Mouse (Mus musculus) embryonic facial prominence, embryonic 12.5 days (tissue): Measurements from ENCODE around the gene Cfap70. TPM values are rescaled to one million over a fixed set of nuclear protein-coding genes. Genes with fewer than 3 reads are reported as not detected.

ENCODE experiments used
- ATAC-seq: fragments of 200-750 bp; cut with Nextera tagmentation; 2 replicates; pipeline ENCODE4 v1.8.0; 2017; ENCODE audit not compliant: insufficient number of reproducible peaks, insufficient read depth, low FRiP score, low TSS enrichment
- H3K27ac ChIP-seq: fragments of 300-500 bp; sonication (generic); 2 replicates; pipeline ENCODE4 v1.5.1; 2016; ENCODE audit warnings: mild to moderate bottlenecking
- H3K27me3 ChIP-seq: fragments of 300-500 bp; sonication (generic); 2 replicates; pipeline ENCODE4 v1.6.1; 2016; ENCODE audit warnings: mild to moderate bottlenecking, moderate library complexity
- H3K36me3 ChIP-seq: fragments of 300-500 bp; sonication (generic); 2 replicates; pipeline ENCODE4 v1.6.1; 2016; ENCODE audit warnings: mild to moderate bottlenecking
- H3K4me1 ChIP-seq: fragments of 300-500 bp; sonication (generic); 2 replicates; pipeline ENCODE4 v1.6.1; 2016
- H3K4me2 ChIP-seq: fragments of 300-500 bp; sonication (generic); replicated peaks from 2 replicates; pipeline ENCODE4 v1.6.1; 2016; ENCODE audit warnings: mild to moderate bottlenecking, moderate library complexity
- H3K4me3 ChIP-seq: fragments of 300-500 bp; sonication (generic); 2 replicates; pipeline ENCODE4 v1.5.1; 2016; ENCODE audit warnings: mild to moderate bottlenecking
- H3K9ac ChIP-seq: fragments of 300-500 bp; sonication (generic); 2 replicates; pipeline ENCODE4 v1.6.1; 2016; ENCODE audit warnings: mild to moderate bottlenecking, moderate library complexity
- H3K9me3 ChIP-seq: fragments of 300-500 bp; sonication (generic); 2 replicates; pipeline ENCODE4 v1.6.1; 2016; ENCODE audit warnings: mild to moderate bottlenecking, moderate library complexity
- whole genome bisulfite sequencing: fragments of 180-500 bp; shearing (Covaris S2); methylation state at CpG from one replicate; pipeline ENCODE4 v1.1.7; 2016; 5-methylcytosine and 5-hydroxymethylcytosine counted together
- polyA plus RNA-seq: library from polyadenylated mRNA; unstranded; fragments of >200 nt; fragmentation: Nextera tagmentation; extraction: Ambion mirVana; gene quantifications from 2 replicates; pipeline ENCODE4 v1.2.1, GENCODE M21; 2016

Cfap70 gene
- polyA plus RNA-seq, 1 experiment from 2014 or later: 0.67 TPM

- H3K9ac ChIP-seq: no peak overlapping the region
Observed at GRCm38 (mm10) chr14:20477261-20478025, 25.4 kb upstream of the Cfap70 start.

GRCm38 (mm10) chr14:20460216-20460615, 8.2 kb upstream of the Cfap70 start:
- no peaks in the 10 kb centered on the region for H3K4me1 ChIP-seq
- H3K9ac ChIP-seq: no peak overlapping the region
- peaks cover 36% of the 10 kb centered on the region for H3K36me3 ChIP-seq
- H3K9me3 ChIP-seq: no peaks in the 10 kb centered on the region
- ATAC-seq: no peak
- no peaks in the 10 kb centered on the region for H3K27me3 ChIP-seq
- no peak overlapping the region; the same call in 1 of the 2 replicates for H3K27ac ChIP-seq
- H3K4me3 ChIP-seq: no peak overlapping the region
- WGBS: 54% methylated on average over 14 of the region's 14 CpGs
- no peak overlapping the region for H3K4me2 ChIP-seq

More at GRCm38 (mm10) chr14:20477261-20478025, 25.4 kb upstream of the Cfap70 start:
- Histone ChIP-seq H3K4me2 (peak overlapping the region; percentile 9; the same call in 1 of the 2 replicates), H3K4me1 (peaks cover 21% of the 10 kb centered on the region), H3K27me3 (no peaks in the 10 kb centered on the region), H3K36me3 (no peaks in the 10 kb centered on the region), H3K4me3 (no peak overlapping the region), H3K9me3 (no peaks in the 10 kb centered on the region), H3K27ac (no peak overlapping the region)
- 17% methylated on average over 4 of the region's 4 CpGs for WGBS
- no peak for ATAC-seq

- Histone ChIP-seq H3K9ac (no peak overlapping the region), H3K4me3 (no peak overlapping the region), H3K27ac (no peak overlapping the region), H3K4me2 (no peak overlapping the region), H3K4me1 (no peaks in the 10 kb centered on the region), H3K9me3 (no peaks in the 10 kb centered on the region), H3K36me3 (peaks cover 26% of the 10 kb centered on the region), H3K27me3 (no peaks in the 10 kb centered on the region)
- ATAC-seq: no peak
- whole genome bisulfite sequencing: 95% methylated on average over 9 of the region's 9 CpGs
Observed at GRCm38 (mm10) chr14:20458378-20458777, 6.4 kb upstream of the Cfap70 start.

- 94% methylated on average over 5 of the region's 5 CpGs for WGBS
- no peak for ATAC-seq
- H3K4me1 ChIP-seq: 0 out of 2 replicates have a peak, but pooled peaks cover 5% of the 10 kb centered on the region
- no peak overlapping the region for H3K27ac ChIP-seq
- no peak overlapping the region for H3K4me3 ChIP-seq
- peaks cover 13% of the 10 kb centered on the region for H3K36me3 ChIP-seq
- no peaks in the 10 kb centered on the region for H3K27me3 ChIP-seq
- no peak overlapping the region for H3K9ac ChIP-seq
- no peak overlapping the region for H3K4me2 ChIP-seq
- no peaks in the 10 kb centered on the region for H3K9me3 ChIP-seq
Observed at GRCm38 (mm10) chr14:20452929-20453328, 903 bp upstream of the Cfap70 start.

- Histone ChIP-seq H3K9me3 (no peaks in the 10 kb centered on the region), H3K27me3 (no peaks in the 10 kb centered on the region), H3K36me3 (peaks cover 7% of the 10 kb centered on the region), H3K4me3 (peak overlapping the region; percentile 37), H3K9ac (no peak overlapping the region; the same call in 1 of the 2 replicates), H3K4me2 (peak overlapping the region; percentile 64), H3K27ac (no peak overlapping the region), H3K4me1 (0 out of 2 replicates have a peak, but pooled peaks cover 5% of the 10 kb centered on the region)
- 10% methylated on average over 2 of the region's 2 CpGs for WGBS
- no peak for ATAC-seq
Observed at GRCm38 (mm10) chr14:20451302-20451701, 724 bp downstream of the Cfap70 start.

- 56% methylated on average over 12 of the region's 12 CpGs for WGBS
- Histone ChIP-seq H3K27ac (no peak overlapping the region), H3K36me3 (no peaks in the 10 kb centered on the region), H3K9ac (no peak overlapping the region), H3K4me3 (no peak overlapping the region), H3K9me3 (no peaks in the 10 kb centered on the region), H3K27me3 (no peaks in the 10 kb centered on the region), H3K4me1 (0 out of 2 replicates have a peak, but pooled peaks cover 2% of the 10 kb centered on the region), H3K4me2 (no peak overlapping the region)
- ATAC-seq: no peak
Observed at GRCm38 (mm10) chr14:20447209-20447608, 4.8 kb downstream of the Cfap70 start.

- no peaks in the 10 kb centered on the region for H3K4me1 ChIP-seq
- H3K4me2 ChIP-seq: no peak overlapping the region
- ATAC-seq: no peak
- no peaks in the 10 kb centered on the region for H3K27me3 ChIP-seq
- no peak overlapping the region for H3K4me3 ChIP-seq
- no peaks in the 10 kb centered on the region for H3K36me3 ChIP-seq
- H3K9ac ChIP-seq: no peak overlapping the region
- no peak overlapping the region for H3K27ac ChIP-seq
- 57% methylated on average over 17 of the region's 17 CpGs for WGBS
- H3K9me3 ChIP-seq: no peaks in the 10 kb centered on the region
Observed at GRCm38 (mm10) chr14:20442252-20442651, 9.8 kb downstream of the Cfap70 start.

- Histone ChIP-seq H3K4me3 (no peak overlapping the region), H3K4me2 (no peak overlapping the region), H3K4me1 (no peaks in the 10 kb centered on the region), H3K9ac (no peak overlapping the region), H3K9me3 (no peaks in the 10 kb centered on the region), H3K36me3 (no peaks in the 10 kb centered on the region), H3K27me3 (no peaks in the 10 kb centered on the region), H3K27ac (no peak overlapping the region)
- 71% methylated on average over 6 of the region's 6 CpGs for WGBS
- ATAC-seq: no peak
Observed at GRCm38 (mm10) chr14:20436976-20437375, 15.1 kb downstream of the Cfap70 start.

- Histone ChIP-seq H3K4me3 (no peak overlapping the region), H3K36me3 (no peaks in the 10 kb centered on the region), H3K4me2 (no peak overlapping the region), H3K27me3 (no peaks in the 10 kb centered on the region), H3K27ac (0 out of 2 replicates have a peak overlapping the region, but pooled peaks have one; percentile 2), H3K9ac (no peak overlapping the region), H3K4me1 (no peaks in the 10 kb centered on the region), H3K9me3 (no peaks in the 10 kb centered on the region)
- WGBS: 78% methylated on average over 4 of the region's 4 CpGs
- no peak for ATAC-seq
Observed at GRCm38 (mm10) chr14:20432420-20432819, 19.6 kb downstream of the Cfap70 start.

GRCm38 (mm10) chr14:20431726-20432125, 20.3 kb downstream of the Cfap70 start:
- H3K27ac ChIP-seq: no peak overlapping the region
- H3K9ac ChIP-seq: no peak overlapping the region
- H3K4me2 ChIP-seq: no peak overlapping the region
- H3K36me3 ChIP-seq: no peaks in the 10 kb centered on the region
- no peaks in the 10 kb centered on the region for H3K9me3 ChIP-seq
- H3K27me3 ChIP-seq: no peaks in the 10 kb centered on the region
- no peak for ATAC-seq
- no peak overlapping the region for H3K4me3 ChIP-seq
- 62% methylated on average over 6 of the region's 6 CpGs for WGBS
- H3K4me1 ChIP-seq: no peaks in the 10 kb centered on the region

- Histone ChIP-seq H3K4me1 (no peaks in the 10 kb centered on the region), H3K36me3 (no peaks in the 10 kb centered on the region), H3K9ac (no peak overlapping the region), H3K4me2 (no peak overlapping the region), H3K27me3 (no peaks in the 10 kb centered on the region), H3K4me3 (no peak overlapping the region), H3K27ac (no peak overlapping the region), H3K9me3 (no peaks in the 10 kb centered on the region)
- WGBS: 45% methylated on average over 1 of the region's 1 CpGs
- ATAC-seq: no peak
Observed at GRCm38 (mm10) chr14:20429833-20430232, 22.2 kb downstream of the Cfap70 start.

GRCm38 (mm10) chr14:20428593-20428992, 23.4 kb downstream of the Cfap70 start:
- Histone ChIP-seq H3K4me2 (no peak overlapping the region), H3K4me3 (no peak overlapping the region), H3K27ac (no peak overlapping the region), H3K9ac (no peak overlapping the region), H3K4me1 (no peaks in the 10 kb centered on the region), H3K36me3 (no peaks in the 10 kb centered on the region), H3K9me3 (no peaks in the 10 kb centered on the region), H3K27me3 (no peaks in the 10 kb centered on the region)
- no peak for ATAC-seq
- 36% methylated on average over 1 of the region's 1 CpGs for WGBS
